Mouse (Mus musculus) MEL-GATA-1-ER (cell line): Measurements from ENCODE around the gene Plpp2.

ENCODE experiments used
- DNase-seq: peaks from one replicate; pipeline ENCODE4 v3.0.0-alpha.2; 2012; ENCODE audit warnings: low read depth; ENCODE audit errors: extremely low read depth

Gene Plpp2

DNA sequence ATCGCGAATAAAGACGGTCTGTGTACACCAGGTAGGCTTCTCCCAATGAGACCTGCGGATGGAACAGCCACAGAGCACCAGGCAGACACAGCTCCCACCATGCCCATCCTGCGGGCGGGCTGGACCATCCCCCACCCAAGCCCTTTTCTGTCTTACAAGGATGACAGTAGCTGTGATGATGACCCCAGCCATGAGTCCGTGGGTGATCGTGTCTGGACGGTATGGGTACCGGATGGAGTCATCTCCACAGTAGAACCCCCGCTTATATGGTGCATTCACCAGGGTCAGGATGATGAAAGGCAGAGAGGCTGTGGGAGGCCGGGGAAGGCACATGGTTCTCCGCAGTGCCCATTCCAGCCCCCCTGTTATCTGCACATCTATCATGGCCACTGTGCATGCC is 2.9 kb downstream of the Plpp2 start:
- no peak for DNase-seq

GRCm38 (mm10) chr10:79530241-79530640 is 3.4 kb downstream of the Plpp2 start:
- no peak for DNase-seq

- DNase-seq = no peak
These were observed 5.5 kb downstream of the Plpp2 start for GRCm38 (mm10) chr10:79528081-79528480.

DNA sequence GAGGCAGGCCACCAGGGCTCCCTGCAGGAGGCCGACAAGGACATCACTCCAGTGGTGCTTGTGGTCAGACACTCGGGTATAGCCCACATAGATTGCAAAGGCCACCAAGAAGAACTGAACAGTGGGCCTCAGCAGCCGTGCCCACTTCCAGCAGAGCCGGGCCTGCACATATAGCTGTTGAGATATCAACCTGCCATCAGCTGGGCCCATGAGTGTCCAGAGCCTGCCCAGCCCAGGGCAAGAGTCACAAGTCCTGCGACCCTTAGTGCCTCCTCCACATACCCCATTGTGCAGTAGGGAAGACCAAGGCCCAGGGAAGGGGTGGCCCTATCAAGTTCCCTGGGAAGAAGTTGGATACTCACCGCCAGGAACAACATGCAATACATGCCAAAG is 6.1 kb downstream of the Plpp2 start:
- no peak for DNase-seq

DNA sequence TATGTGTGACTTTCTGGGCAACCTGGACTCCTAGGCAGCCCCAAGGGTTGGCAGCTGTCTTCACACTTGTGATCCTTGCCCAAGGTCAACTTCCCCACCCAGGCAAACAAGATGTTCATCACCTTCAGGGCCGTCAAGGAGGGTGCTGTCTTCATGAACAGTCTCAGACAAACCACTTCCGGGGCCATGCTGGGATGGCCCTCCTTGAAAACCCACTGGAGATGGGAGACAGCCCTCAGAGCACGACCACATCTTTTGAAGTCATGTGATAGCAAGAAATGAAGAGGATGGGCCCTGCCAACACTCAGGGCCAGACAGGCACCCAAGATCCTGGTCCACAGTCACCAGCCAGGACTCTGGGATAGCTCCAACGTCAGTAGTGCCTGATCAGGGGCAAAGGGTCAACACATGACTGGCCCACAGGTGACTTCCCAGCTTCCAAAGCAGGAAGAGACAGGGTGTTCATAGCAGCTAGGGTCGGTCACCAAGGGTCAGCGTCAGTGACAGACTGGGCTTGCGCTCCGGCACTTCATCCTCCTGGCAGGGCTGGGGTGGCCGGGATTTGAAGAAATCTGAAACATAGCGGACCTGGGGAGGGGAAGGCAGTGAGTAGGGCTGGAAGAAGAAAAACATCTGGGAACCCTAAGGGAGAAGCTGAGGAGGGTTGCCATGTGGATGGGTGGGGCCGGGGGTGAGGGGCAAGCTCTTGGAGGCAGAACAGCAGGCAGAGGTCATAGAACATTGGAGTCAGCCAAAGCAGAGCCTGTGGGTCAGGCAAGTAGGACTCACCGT is 6.7 kb downstream of the Plpp2 start:
- DNase-seq = no peak

GRCm38 (mm10) chr10:79525456-79526325 is 7.9 kb downstream of the Plpp2 start:
- DNase-seq = no peak

- DNase-seq = no peak
These were observed 9.2 kb downstream of the Plpp2 start for GRCm38 (mm10) chr10:79524433-79524832.

GRCm38 (mm10) chr10:79506709-79507108 is 26.9 kb downstream of the Plpp2 start:
- no peak for DNase-seq

- DNase-seq = peak; percentile 16
These were observed 30.6 kb downstream of the Plpp2 start for GRCm38 (mm10) chr10:79502830-79503644.

GRCm38 (mm10) chr10:79496701-79497288 is 36.8 kb downstream of the Plpp2 start:
- DNase-seq = no peak

GRCm38 (mm10) chr10:79495886-79496285 is 37.7 kb downstream of the Plpp2 start:
- no peak for DNase-seq
